Mouse (Mus musculus) kidney, postnatal 36 days (tissue): ENCODE measurements around the gene Olfr1451.
"Not testable (repeated sequence)": the region's sequence is repeated elsewhere in the genome, so short reads cannot be mapped to it uniquely, and the experiment has no call there.

Source experiments
- DNase-seq, 2 experiments: peaks; one replicate each; pipeline ENCODE4 v3.0.0; 2021 to 2022; ENCODE audit warnings: mixed read lengths in 2 of 2

The Olfr1451 gene

GRCm38 (mm10) chr19:12994714-12995113, at the start of gene Olfr1451:
Gene Olfr1451 (plus strand): TSS chr19:12995014.
- DNase-seq = no peak

DNA sequence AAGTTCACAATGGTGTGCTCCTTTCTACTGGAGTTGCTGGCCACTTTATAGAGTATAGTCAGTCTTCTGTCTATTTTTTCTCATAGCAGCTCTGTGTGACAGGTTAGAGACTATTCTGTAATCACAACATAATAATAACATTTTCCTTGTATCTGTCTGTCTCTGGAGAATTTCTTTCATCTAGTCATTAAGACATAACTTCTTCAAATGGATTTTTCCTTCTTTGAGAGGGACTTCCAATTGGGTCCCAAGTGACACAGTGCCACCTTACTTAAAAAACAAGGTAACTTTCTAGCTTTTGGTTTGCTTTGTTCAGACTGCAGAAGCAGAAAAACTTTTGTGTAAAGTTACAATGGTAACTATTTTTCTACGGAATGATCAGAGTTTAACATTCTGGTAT, 44.9 kb upstream of the Olfr1451 start, which contains the start of gene Olfr1450:
TSS of gene Olfr1450 (plus strand) at position 301 of the 400 bp plus-strand sequence.
- no peak for DNase-seq

- DNase-seq = not testable (repeated sequence)
These were observed 24.7 kb upstream of the Olfr1451 start for GRCm38 (mm10) chr19:12970082-12970481.

- not testable (repeated sequence) for DNase-seq
These were observed 2.5 kb upstream of the Olfr1451 start for GRCm38 (mm10) chr19:12992316-12992715.

DNA sequence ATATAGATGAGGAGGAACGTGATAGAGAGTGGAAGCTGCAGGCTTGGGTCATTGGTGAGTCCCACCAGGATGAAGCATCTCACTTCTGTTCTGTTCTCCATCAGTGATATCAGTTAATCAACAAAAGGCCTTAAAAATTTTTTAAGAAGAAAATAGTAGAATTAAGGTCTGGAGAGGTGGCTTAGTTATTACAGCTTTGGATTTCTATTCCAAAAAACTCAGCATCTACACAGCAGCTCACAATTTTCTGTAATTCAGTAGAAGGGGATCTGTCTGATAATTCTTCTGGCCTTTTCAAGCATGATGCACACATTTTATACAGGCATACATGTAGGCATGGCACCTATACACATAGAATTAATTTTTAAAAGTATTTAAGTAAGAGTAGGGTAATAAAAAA, 33.4 kb downstream of the Olfr1451 start, which contains the start of gene Olfr1453:
TSS of gene Olfr1453 (minus strand) at position 101 of the 400 bp plus-strand sequence.
- DNase-seq = no peak
